Mouse (Mus musculus): ENCODE measurements at regions not wholly inside any gene's neighbourhood (a gene's known extent, or its start where the extent isn't known, plus 50 kb on each side); places are given as distances from the start of the nearest gene placed in this dataset.
A peak's percentile ranks its signal among the peaks of the same experiment; 100 is the strongest.

DNA sequence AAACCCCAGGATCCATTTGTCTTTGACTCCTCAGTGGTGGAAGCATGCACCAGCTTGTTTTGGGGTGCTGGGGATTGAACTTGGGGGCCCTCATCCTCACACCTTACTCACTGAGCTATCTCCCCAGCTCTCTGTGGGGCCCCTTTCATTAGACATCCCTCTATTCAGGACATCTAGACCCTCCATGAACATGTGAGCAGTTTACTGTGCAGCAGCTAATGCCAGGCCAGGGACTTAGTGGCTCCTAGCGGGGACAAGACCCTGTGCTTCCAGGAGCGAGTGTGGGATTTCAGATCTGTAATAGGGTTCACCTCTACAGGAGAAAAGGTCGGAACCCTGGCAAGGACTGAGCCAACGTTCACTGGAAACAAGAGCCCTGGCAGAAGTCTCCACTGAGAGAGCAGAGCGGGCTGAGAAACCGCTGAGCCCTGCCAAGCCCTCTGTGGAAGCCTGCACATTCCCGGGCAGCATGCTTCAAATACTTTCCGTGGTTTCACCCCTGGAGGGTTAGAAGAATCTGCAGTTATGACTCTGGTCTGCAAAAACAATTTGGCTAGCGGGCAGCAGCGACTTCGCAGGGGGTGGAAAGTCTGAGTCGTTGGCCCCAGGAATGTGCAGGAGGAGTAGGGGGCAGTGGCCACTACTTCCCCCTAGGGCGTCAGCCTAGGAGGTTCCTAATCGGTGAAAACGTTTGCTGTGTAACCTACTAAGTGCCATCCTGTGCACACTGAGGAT is 125.6 kb downstream of the Smad6 start:
- DNase-seq, result no peak

DNA sequence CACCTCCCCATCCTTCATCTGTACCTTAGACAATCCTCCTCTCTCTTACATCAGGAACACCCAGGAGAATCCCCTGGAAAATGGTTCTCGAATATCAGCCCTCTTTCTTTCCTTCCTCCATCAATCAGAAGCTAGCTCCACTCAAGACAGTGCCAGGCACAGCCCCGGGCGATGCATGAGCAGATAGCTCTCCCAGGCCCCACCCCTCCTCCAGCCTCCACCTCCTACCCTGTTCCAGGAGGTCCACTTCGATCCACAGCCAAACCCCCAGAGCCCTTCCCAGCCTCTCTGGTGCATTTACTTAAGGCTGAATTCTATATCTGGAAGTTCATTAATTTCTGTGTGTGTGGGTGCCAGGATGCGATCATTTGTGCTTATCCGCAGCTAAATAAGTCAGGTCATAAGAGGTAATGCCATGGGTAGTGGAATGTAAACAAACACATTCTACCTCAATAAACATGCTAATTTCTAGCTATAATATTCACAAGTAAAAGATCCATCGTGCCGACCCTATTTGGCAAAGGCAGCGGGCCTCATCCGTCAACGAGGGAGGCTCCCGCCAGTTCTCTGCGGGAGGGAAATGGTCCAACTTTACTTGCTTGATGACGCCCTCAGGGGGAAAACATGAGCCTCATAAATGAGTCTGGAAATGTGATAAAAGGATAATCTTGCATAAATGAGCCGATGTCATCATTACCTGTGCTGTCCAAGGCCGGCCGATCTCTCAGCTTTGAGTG is 129.5 kb downstream of the Smad6 start:
- DNase-seq, result no peak

DNA sequence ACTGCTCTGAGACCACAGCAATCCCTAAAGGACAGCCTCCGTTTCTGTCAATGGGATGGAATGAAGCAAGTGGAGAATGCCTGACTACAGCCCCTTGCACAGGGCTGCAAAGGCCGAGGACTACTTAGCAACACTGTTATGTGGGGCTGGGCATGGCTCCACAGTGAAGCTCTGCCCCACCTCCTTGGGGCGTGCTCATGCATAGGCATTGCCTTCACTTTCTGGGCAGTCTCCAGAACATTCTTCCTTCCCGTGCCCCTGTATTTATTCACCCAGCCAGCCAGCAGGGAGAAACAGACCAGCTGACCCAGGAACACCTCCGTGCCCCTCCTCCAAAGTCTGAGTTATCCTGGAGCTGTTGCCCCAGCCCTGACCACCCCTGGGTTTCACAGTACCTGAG is 131.1 kb downstream of the Smad6 start:
- no peak for DNase-seq

DNA sequence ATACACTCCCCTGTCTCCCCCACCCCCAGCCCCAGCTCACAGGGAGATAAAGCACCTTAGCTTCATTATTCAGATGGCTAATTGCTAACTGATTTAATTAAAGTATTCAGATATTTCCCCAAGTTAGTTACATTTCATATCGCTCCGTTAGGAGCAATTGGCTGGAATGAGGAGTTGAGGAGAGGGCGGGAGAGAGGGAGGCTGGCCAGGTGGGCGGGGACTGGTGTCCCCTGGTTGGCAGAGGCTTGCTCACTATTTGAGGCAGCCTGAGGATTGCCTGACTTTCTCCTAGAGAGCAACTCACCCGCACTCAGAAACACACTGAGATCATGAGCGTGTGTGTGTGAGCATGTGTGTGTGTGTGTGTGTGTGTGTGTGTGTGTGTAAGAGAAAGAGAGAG is 131.8 kb upstream of the Smad3 start:
- no peak for DNase-seq

DNA sequence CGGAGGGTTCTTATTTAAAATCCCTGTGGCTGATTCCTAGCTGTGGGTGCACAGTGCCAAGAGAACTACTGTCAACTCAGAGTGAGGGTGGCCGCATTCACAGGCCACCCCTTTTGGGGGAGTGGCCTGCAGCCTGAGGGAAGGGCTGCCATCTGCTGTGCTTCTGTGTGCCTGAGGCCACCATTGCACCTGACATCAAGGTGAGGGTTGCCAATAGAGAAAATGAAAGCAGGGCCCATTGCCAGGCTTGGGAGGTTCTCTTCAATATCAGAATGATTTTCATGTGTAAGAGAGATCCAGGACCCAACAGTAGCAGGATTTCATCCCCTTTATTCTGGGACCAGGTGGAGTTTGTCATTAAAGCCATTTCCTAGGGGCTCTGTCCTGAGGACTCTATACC is 127.2 kb upstream of the Smad3 start:
- DNase-seq, result no peak

DNA sequence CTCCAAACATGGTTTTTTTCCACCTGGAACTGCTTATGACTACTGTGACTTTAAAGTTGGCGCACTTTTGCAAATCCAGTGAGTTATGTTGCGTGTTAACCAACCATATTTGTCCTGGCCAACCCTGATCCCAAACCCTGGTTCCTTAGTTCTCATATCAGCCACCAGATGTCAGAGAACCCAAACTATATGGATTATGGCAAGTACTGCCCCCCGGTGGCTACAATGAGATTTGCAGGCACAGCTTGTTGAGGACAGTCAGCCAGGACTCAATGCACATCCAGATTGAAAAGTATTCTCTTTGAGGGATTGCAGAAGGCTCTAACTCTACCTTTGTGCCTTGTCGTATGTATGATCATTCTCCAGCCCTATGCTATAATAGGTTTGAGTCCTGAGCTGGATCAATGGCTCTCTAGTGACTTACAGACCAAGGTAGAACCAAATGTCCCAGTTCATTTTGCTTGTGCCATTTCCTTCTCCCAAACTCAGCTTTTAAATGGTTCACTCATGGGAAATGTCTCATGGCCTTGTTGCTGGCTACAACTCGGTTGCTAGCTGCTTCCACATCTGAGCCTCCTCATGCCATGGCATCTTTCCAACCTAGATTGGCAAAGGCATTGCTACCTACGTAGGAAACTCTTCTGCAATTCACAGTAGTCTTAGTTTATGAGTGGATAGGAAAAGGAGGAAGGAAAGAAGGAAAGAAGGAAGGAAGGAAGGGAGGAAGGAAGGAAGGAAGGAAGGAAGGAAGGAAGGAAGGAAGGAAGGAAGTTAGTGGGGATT is 126.1 kb upstream of the Smad3 start:
- DNase-seq, result peak; percentile 50

DNA sequence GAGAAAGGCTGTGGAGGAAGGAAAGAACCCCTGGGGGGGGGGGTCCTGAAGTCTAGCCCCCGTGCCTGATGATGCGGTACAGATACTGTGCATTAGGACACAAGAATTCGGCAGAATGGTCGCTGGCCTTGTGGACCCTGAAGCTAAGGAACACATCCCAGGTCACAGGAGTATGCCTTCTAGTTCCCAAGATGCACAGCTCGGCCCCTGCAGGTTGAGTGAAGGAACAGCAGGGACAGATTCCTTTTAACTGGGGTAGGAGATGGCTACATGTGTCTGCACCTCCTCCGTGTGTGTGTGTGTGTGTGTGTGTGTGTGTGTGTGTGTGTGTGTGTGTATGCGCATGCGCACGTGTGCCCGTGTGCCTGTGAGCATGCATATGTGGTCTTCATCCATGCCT is 123.9 kb upstream of the Smad3 start:
- DNase-seq, result no peak

DNA sequence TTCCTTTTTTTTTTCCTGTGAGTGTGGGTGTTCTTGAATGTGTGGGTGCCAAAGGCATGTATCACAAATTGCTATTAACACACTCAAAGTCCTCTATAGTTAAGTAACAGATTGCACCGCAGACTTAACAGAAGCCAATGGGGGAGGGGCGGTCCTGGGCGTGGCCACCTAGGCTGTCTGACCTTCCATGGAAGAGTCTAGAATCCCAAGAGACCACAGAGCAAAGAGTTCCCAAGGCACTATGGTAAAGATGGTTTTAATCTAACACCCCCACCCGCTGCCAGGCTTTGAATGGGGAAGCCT is 123.4 kb upstream of the Smad3 start:
- no peak for DNase-seq

DNA sequence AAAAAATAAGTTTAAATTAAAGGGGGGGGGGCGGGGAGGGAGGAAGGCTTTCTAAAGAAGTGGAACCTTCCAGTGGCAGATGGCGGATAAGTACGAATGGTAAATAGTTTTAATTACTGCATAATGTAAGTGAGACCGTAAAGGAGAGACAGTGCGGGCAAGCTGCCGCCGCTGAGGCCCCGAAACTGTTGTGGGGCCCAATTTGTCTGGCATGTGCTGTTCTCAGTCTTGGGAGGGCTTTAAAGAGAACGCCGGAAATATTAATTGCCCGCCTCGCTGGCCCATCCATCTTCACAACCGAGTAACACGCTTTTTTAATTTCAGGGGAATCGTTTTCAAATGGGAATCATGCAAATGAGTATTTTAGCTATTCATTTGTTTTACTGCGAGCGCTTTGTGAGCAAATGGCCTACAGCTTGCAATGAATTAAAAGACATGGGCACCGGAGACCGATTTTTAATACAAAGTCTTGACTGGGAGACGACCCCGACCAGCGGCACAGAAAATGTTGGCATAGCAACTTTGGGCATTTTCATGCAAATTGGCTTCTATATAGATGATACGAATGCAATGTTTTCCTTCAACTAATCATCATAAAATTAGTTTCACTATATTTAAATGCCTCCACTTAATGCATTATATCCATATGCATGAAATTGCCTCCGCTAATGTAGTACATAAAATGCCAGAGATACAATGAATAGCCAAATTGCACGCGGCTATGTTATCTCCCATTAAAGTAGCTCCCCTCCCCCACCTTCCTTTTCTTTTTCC is 122.9 kb upstream of the Smad3 start:
- DNase-seq, result no peak

DNA sequence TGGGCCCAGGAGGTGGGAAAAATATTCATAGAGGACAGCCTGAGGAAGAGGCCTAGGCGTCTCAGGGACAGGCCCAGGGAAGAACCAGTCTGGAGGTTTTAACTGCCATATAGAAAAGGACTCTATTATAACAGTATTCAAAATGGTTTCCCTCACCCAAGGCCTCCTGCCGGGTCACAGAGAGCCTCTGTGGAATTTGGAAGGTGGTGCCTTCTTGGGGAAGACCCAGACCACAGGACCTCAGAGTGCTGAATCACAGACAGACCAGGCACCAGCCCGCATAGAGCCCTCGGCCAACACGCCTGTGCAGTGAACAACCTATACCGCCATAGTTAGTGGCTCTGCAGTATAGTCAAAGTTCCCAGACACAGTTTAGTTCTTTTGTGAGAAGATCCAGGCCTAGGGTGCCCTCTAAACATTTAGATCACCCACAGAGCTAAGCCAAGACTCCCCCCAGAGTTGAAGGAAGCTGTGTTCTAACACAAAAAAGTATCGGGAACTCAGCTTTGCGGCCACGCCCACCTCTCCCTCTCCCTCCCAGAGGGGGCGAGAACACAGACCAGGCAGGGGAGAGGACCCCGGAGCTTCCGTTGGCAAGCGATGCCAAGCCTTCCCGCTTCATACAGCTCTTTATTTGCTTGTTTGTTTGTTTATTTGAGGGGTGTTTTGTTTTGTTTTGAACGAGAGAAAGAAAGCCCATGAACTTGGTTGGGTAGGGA is 122.1 kb upstream of the Smad3 start:
- peak; percentile 42 for DNase-seq

DNA sequence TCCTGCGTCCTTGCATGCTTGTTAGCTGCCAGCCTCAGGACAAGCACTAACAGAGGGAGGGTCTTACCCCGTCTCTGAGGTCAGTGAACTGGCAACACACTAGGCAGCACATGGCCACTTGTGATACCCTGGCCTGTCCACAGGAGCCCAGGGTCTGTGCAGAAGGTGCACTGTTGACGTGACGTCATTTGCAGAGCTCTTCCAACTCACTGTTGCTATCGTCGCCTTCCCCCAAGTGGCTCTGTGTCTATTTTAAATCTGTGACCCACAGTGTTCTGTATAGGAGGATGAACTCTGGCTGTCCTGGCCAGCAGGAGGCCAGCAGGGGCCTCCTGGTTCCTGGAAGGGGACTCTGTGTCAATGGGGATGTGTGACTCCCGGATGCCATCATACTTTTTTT is 120.1 kb upstream of the Smad3 start:
- no peak for DNase-seq

DNA sequence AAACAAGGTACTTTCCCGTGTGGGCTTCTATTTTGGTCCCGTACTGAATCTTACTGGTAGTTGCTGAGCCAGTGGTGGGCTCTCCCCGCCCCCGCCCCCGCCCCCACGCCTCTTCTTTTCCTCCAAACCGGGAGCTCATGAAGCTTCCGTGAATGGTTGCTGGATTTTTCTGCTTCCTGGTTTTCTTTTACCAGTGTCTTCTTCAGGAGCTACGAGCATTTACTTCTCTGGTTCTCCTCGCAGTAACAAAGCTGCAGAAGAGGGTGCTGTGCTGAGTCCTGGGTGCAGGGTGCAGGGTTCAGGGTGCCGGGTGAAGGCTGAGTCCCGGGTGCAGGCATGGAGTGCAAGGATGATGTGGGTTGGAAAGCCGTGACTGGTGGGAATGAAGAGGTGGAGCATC is 119.1 kb upstream of the Smad3 start:
- no peak for DNase-seq

DNA sequence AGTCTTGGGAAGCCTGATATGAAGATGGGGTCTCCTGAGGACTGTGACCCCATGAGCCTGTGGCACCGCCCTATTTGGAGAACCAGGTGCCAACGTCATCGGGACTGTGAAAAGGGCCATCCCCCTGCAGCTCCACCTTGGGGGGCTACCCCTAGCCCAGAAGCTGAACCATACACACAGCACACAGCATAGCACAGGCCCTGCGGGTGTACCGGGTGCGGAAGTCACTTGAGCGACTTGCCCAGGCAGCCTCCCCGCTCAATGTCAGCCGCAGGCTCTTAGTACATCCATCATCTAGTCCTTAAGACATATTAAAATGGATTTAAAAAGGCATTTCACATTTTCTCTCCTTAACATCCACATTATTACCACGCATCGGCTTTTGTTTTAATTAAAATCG is 118.2 kb upstream of the Smad3 start:
- DNase-seq, result no peak

DNA sequence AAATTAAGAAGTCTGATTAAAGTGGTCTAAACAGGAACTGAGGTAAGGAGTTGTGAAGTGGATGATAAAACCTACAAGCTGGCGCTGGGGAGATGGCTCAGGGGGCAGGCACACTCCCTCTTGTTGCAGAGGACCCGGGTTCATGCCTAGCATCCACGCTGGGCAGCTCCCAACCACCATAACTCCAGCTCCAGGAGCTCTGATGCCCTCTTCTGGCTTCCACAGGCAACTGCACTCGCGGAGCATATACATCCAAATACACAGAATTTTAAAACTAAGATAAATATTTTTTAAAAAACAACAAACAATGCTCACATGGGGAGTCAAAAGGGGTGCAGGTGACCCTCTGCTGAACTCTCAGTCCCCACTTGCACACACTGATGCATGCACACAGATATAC is 117.4 kb upstream of the Smad3 start:
- no peak for DNase-seq

DNA sequence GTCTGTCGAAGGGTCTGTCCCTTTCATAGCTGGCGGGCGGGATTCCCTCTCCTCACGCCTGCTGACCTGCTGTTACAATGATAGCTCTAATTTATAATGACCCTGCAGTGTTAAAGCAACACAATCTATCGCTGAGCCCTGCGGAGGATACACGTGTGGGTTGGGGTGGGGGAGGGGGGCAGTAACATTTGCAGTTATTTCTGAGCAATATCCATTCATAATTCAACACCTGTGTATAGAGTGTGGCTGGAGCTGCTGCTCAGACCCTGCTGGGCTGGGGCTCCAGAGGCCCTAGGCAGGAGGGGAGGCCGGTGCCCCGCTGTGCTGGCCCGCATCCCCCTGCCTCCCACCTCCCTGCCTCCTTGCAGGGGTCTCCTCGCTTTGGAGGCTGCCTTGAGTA is 106.6 kb upstream of the Smad3 start:
- no peak for DNase-seq

DNA sequence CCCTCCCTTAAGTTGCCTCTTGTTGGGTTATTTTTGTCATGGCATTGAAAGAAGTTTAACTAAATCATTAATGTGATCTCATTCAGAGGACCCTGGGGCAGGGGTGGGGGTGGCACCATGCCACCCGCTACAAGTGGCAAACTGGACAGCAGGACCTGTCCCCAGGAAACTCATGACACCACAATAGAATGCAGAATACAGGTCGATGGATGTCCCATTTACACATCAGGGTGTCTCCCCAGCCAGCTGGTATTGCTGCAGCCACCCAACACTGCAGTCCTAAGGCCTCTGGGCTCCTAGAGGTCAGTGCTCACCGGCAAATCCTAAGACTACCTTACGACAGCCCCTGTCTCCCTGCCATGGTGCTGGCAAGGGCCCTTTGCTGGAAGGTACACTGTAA is 105.5 kb upstream of the Smad3 start:
- no peak for DNase-seq

DNA sequence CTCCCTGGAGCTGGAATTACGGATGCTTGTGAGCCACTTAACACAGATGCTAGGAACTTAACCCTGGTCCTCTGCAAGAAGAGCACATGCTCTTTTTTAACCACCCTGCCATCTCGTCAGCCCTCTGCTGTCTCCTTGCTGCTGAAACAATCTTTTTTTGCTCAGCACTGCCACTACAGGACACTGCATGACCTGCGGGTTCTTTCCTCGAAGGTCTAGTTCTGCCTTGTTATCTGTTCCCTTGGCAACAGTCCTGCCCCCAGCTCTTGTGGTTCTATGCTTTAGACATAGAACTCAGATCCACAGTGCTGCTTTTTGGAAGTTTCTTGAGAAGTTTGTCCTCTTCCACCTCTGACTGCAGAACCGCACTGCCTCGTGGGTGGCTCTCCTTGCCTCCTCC is 104.6 kb upstream of the Smad3 start:
- peak; percentile 47 for DNase-seq

DNA sequence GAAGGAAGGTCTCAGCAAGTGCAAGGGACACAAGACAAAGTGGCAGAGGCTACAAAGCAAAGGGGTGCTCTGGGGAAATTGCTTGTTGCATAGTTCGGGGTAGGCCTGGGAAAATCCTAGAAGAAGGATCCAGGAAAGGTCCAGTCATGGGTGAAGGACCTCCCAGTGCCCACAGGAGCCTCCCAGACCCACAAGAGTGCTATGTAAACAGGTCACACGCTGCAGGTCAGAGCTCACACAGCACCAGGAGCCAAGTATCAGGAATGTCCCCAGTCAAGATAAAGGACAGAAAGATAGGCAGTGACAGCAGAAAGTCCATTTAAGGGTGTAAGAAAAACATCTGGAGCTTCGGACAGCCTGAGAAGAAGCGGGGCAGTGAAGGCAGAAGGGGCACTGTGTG is 103.6 kb upstream of the Smad3 start:
- no peak for DNase-seq

DNA sequence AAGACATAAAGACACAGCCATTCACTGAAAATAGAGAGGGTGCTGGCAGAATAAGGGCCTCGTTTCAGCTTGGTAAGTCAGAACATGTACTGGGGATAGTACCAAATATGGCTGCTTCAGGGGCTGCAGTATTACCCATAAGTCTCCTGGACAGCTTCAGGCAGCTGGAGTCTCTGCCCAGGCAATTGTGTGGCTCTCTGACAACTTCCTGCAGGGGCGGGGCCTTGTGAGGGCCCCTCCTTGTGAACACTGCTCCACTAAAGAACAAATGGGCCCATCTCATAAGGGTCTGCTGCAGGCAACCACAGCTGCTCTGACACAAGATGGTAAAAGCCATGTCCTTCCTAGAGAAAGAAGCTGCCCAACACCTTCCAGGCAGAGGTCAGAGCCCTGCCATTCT is 102.4 kb upstream of the Smad3 start:
- no peak for DNase-seq

DNA sequence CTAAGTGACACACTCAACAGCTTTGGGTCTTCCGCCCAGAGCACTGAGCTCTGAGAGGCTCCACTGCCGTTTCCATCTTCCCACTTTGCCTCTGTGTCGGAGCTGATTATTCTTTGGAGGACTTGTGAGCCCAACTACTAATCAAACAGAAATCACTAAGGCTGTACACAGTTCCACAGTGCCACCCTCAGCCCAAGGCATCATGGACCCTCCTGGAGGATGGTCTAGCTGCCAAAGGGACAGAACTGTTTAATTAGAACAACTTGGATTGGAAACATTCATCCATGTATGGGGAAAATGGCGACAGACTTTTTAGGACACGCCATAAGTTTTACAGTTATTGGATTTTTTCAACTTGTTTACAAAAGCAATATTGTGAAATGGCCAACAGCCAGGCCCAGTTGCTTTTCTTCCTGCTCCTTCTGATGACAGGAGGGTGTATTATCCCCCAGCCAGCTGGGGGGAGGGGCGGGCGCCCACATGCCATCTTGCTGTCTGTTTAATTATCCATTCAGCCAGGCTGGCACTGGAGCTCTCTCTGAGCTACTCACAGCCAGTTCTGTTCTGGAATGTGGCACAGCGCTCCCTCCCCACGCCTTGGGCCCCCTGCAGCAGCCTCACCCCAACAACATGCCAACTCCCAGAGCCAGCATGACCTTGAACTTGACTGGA is 98.4 kb upstream of the Smad3 start:
- no peak for DNase-seq

DNA sequence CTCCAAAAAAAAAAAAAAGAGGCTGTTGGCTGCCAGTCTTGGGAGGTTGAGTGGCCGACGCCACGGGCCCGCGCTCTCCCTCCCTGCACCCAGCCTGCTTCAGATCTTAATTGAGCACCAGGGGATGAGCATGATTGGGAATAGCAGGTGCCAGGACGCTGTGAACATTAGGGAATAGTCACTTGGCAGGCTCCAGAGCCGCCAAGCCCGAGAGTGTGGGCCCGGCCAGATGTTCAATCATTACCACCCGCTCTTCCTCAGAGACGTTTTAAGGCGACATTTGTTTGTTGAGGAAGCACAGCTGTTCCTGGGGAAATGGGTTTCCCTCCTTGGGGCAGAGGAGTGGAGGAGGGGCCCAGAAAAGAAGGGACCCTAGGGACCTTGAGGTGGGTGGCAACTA is 94.0 kb upstream of the Smad3 start:
- DNase-seq, result no peak

DNA sequence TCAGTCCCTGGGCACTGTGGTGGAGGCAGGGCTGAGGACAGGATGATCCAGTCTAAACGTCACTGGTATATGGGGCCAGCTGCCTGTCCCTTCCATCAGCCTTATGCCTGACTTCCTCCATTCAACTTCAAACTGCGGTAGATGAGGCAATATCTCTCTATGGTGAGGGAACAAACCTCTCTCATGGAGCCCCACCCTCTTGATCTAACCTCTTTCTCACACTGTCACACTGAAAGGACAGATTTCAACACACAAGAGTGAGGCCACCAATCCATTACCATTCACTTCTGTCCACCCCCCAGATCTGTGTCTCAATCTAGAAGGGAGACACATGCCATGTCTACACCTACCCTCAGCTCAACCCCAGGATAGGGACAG is 92.5 kb upstream of the Smad3 start:
- DNase-seq, result no peak

Data from thymus, postnatal 4 days (tissue).